Mouse (Mus musculus): ENCODE data around the gene Serpinf2.
"Not testable (repeated sequence)": the region's sequence is repeated elsewhere in the genome, so short reads cannot be mapped to it uniquely, and the experiment has no call there.

Serpinf2 gene

DNA sequence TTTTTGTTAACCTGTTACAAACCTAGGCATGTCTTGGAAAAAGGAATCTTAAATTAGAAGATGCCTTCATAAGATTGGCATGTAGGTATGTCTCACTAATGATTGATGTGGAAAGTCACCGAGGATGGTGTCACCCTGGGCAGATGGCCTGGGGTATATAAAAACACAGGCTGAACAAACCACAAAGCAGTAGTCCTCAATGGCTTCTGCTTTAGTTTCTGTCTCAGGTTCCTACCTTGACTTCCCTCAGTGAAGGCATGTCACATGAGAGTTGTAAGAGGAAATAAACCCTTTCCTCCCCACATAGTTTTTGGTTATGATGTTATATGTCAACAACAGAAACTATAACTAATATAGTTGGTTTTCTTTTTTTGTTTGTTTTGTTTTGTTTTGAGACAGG lies 43.8 kb downstream of the Serpinf2 start:
- DNase-seq (ENCODE audit: low spot score in 2 of 2) = no peak

- DNase-seq (ENCODE audit: low spot score in 2 of 2) = not testable (repeated sequence)
Observed at GRCm38 (mm10) chr11:75383529-75383928, 55.9 kb downstream of the Serpinf2 start.
